Comparison of ENCODE assay signal across 13 mouse cellular contexts in genomic region chr8:126907374-126907773, GRCm38 (mm10). TPM values are rescaled to one million over a fixed set of nuclear protein-coding genes. Genes with fewer than 3 reads are reported as not detected.
DNase-seq lines count a peak whose midpoint lies in the region; ATAC-seq lines count a peak whose summit lies in the region.
"Had no signal": no experiment of that assay in that cellular context is flagged by ENCODE, and none has a peak within 500 bp of the region (broad histone marks: within the 10 kb centered on the region; RNA-seq: fewer than 3 reads in every experiment).

No protein-coding gene starts in this region.

- H3K4me2 ChIP-seq in midbrain, embryonic 15.5 days: no peak overlapping the region
- H3K4me2 ChIP-seq in midbrain, embryonic 11.5 days: no peak overlapping the region
- H3K4me2 ChIP-seq in neural tube, embryonic 14.5 days (ENCODE audit: low read depth, low read length): no peak overlapping the region

- no peaks in the 10 kb centered on the region for H3K9me3 ChIP-seq in midbrain, embryonic 15.5 days
- H3K9me3 ChIP-seq in midbrain, embryonic 11.5 days (ENCODE audit: control insufficient read depth, low read length): no peaks in the 10 kb centered on the region
- H3K9me3 ChIP-seq in neural tube, embryonic 14.5 days (ENCODE audit: control insufficient read depth, low read length): no peaks in the 10 kb centered on the region
- no peaks in the 10 kb centered on the region for H3K9me3 ChIP-seq in embryonic facial prominence, embryonic 10.5 days
- H3K9me3 ChIP-seq: limb, embryonic 10.5 days had no signal

- no peak overlapping the region for H3K4me3 ChIP-seq in midbrain, embryonic 15.5 days
- no peak overlapping the region for H3K4me3 ChIP-seq in midbrain, embryonic 11.5 days (ENCODE audit: low read depth, low read length)
- no peak overlapping the region for H3K4me3 ChIP-seq in neural tube, embryonic 14.5 days (ENCODE audit: low read depth, low read length)
- no peak overlapping the region for H3K4me3 ChIP-seq in embryonic facial prominence, embryonic 10.5 days
- H3K4me3 ChIP-seq: limb, embryonic 10.5 days had no signal

- H3K36me3 ChIP-seq in midbrain, embryonic 15.5 days (replicated peaks): no peaks in the 10 kb centered on the region
- no peaks in the 10 kb centered on the region for H3K36me3 ChIP-seq in midbrain, embryonic 11.5 days (ENCODE audit: control insufficient read depth, insufficient read depth, low read length)
- no peaks in the 10 kb centered on the region for H3K36me3 ChIP-seq in neural tube, embryonic 14.5 days (ENCODE audit: control insufficient read depth, insufficient read depth, low read length)
- H3K36me3 ChIP-seq in embryonic facial prominence, embryonic 10.5 days (replicated peaks): no peaks in the 10 kb centered on the region
- H3K36me3 ChIP-seq: limb, embryonic 10.5 days had no signal

- no peak overlapping the region for H3K27ac ChIP-seq in midbrain, embryonic 15.5 days
- no peak overlapping the region for H3K27ac ChIP-seq in midbrain, embryonic 11.5 days (ENCODE audit: low read depth, low read length)
- H3K27ac ChIP-seq in neural tube, embryonic 14.5 days (ENCODE audit: low read depth, low read length): no peak overlapping the region
- H3K27ac ChIP-seq in embryonic facial prominence, embryonic 10.5 days (replicated peaks): no peak overlapping the region
- H3K27ac ChIP-seq: limb, embryonic 10.5 days had no signal

- H3K27me3 ChIP-seq in midbrain, embryonic 15.5 days (replicated peaks): no peaks in the 10 kb centered on the region
- H3K27me3 ChIP-seq in midbrain, embryonic 11.5 days (ENCODE audit: control insufficient read depth, insufficient read depth, low read length): no peaks in the 10 kb centered on the region
- H3K27me3 ChIP-seq in neural tube, embryonic 14.5 days (ENCODE audit: control insufficient read depth, insufficient read depth, low read length): no peaks in the 10 kb centered on the region
- H3K27me3 ChIP-seq in embryonic facial prominence, embryonic 10.5 days (replicated peaks; ENCODE audit: low read depth, poor library complexity, severe bottlenecking): no peaks in the 10 kb centered on the region

- DNase-seq in cerebellum, postnatal 14 days: peak; percentile 70 to 78
- DNase-seq in cerebellum, postnatal 36 days: no peak
- peak; percentile 65 to 71 for DNase-seq in kidney, adult 8-10 months
- DNase-seq in kidney, postnatal 10 days: no peak
- no peak for DNase-seq in midbrain, embryonic 11.5 days (ENCODE audit: low spot score, missing footprints)
- DNase-seq in embryonic facial prominence, embryonic 10.5 days (ENCODE audit: low spot score): no peak
- DNase-seq: cerebellum, adult 9-10 months; heart, postnatal 4 days; liver, postnatal 0 days; thymus, postnatal 14 days had no signal

- no peaks in the 10 kb centered on the region for H3K4me1 ChIP-seq in midbrain, embryonic 15.5 days
- H3K4me1 ChIP-seq in midbrain, embryonic 11.5 days (ENCODE audit: control insufficient read depth, insufficient read depth, low read length): no peaks in the 10 kb centered on the region
- no peaks in the 10 kb centered on the region for H3K4me1 ChIP-seq in neural tube, embryonic 14.5 days (ENCODE audit: control insufficient read depth, insufficient read depth, low read length)
- H3K4me1 ChIP-seq in embryonic facial prominence, embryonic 10.5 days: 0 out of 2 replicates have a peak, but pooled peaks cover 7% of the 10 kb centered on the region

- H3K9ac ChIP-seq in midbrain, embryonic 15.5 days: no peak overlapping the region
- no peak overlapping the region for H3K9ac ChIP-seq in midbrain, embryonic 11.5 days (ENCODE audit: low read length)
- no peak overlapping the region for H3K9ac ChIP-seq in neural tube, embryonic 14.5 days (replicated peaks; ENCODE audit: low read depth, low read length)
- H3K9ac ChIP-seq: liver, postnatal 0 days had no signal

- WGBS in midbrain, embryonic 15.5 days: 65% methylated on average over 3 of the region's 3 CpGs
- WGBS in midbrain, embryonic 11.5 days: 79% methylated on average over 3 of the region's 3 CpGs
- WGBS in neural tube, embryonic 14.5 days: 74% methylated on average over 3 of the region's 3 CpGs
- 78% methylated on average over 3 of the region's 3 CpGs for WGBS in embryonic facial prominence, embryonic 10.5 days

- ATAC-seq in midbrain, embryonic 15.5 days (replicated peaks): peak; percentile 50; the same call in 1 of the 2 replicates
- ATAC-seq in midbrain, embryonic 11.5 days (ENCODE audit: low FRiP score): no peak
- ATAC-seq in neural tube, embryonic 14.5 days (ENCODE audit: low read depth): peak; percentile 65; the same call in 1 of the 2 replicates
- ATAC-seq: liver, postnatal 0 days had no signal

RNA-seq across cellular contexts. Expression of gene Tomm20, which starts 38.3 kb away (rescaled TPM):
- polyA plus RNA-seq in midbrain, embryonic 15.5 days (2015; fragmentation: Nextera tagmentation; extraction: Ambion mirVana): 197 and 198 TPM in 2 replicates
- polyA plus RNA-seq in midbrain, embryonic 11.5 days (2014; fragmentation: Nextera tagmentation; extraction: Ambion mirVana): 239 and 240 TPM in 2 replicates
- polyA plus RNA-seq in neural tube, embryonic 14.5 days (2014; fragmentation: Nextera tagmentation; extraction: Ambion mirVana): 219 and 222 TPM in 2 replicates
- polyA plus RNA-seq in embryonic facial prominence, embryonic 10.5 days (2016; fragmentation: Nextera tagmentation; extraction: Ambion mirVana): 285 and 304 TPM in 2 replicates

Comparison
In these comparisons a context has a peak if more than half of its experiments do, and no peak if none do; other contexts are left out.
1. DNase-seq: peak in cerebellum, postnatal 14 days (2 of 2) and kidney, adult 8-10 months (2 of 2); none in cerebellum, postnatal 36 days (0 of 2), kidney, postnatal 10 days (single experiment), midbrain, embryonic 11.5 days (single experiment) and embryonic facial prominence, embryonic 10.5 days (single experiment).